Mouse (Mus musculus) heart, postnatal 0 days (tissue): ENCODE data around the gene Nup107. TPM values are rescaled to one million over a fixed set of nuclear protein-coding genes. Genes with fewer than 3 reads are reported as not detected.
A peak's percentile ranks its signal among the peaks of the same experiment; 100 is the strongest.

Source experiments
- ATAC-seq: fragments of 200-750 bp; cut with Nextera tagmentation; 2 replicates; pipeline ENCODE4 v1.8.0; 2017; ENCODE audit warnings: low read depth, moderate number of reproducible peaks, moderate library complexity; ENCODE audit not compliant: insufficient read depth
- DNase-seq: peaks from one replicate; pipeline ENCODE4 v3.0.0-alpha.2; 2016; ENCODE audit warnings: low spot score
- H3K27ac ChIP-seq: fragments of 300-500 bp; sonication (generic); 2 replicates; pipeline ENCODE4 v1.5.1; 2014; ENCODE audit warnings: low read depth, mild to moderate bottlenecking
- H3K27me3 ChIP-seq: fragments of 300-500 bp; sonication (generic); 2 replicates; pipeline ENCODE4 v1.6.1; 2014; ENCODE audit warnings: low read length, mixed read lengths; ENCODE audit not compliant: control insufficient read depth, insufficient read depth
- H3K36me3 ChIP-seq: fragments of 300-500 bp; sonication (generic); replicated peaks from 2 replicates; pipeline ENCODE4 v1.6.1; 2014; ENCODE audit warnings: low read length, mixed read lengths; ENCODE audit not compliant: control insufficient read depth, insufficient read depth
- H3K4me1 ChIP-seq: fragments of 300-500 bp; sonication (generic); 2 replicates; pipeline ENCODE4 v1.6.1; 2014; ENCODE audit warnings: antibody characterized with exemption; ENCODE audit not compliant: control insufficient read depth, insufficient read depth
- H3K4me2 ChIP-seq: fragments of 300-500 bp; sonication (generic); 2 replicates; pipeline ENCODE4 v1.6.1; 2014; ENCODE audit warnings: low read depth, mild to moderate bottlenecking, low read length, moderate library complexity
- H3K4me3 ChIP-seq: fragments of 300-500 bp; sonication (generic); 2 replicates; pipeline ENCODE4 v1.5.1; 2014; ENCODE audit warnings: low read depth, low read length
- H3K9ac ChIP-seq: fragments of 300-500 bp; sonication (generic); replicated peaks from 2 replicates; pipeline ENCODE4 v1.6.1; 2014; ENCODE audit warnings: low read depth, low read length, mixed read lengths
- H3K9me3 ChIP-seq: fragments of 300-500 bp; sonication (generic); replicated peaks from 2 replicates; pipeline ENCODE4 v1.6.1; 2016; ENCODE audit warnings: low read length; ENCODE audit not compliant: control insufficient read depth
- CTCF ChIP-seq: IDR thresholded peaks from 2 replicates; pipeline ENCODE4 v1.5.1; 2016; ENCODE audit warnings: antibody characterized with exemption, control low read depth, low read depth
- EP300 ChIP-seq: IDR thresholded peaks from 2 replicates; pipeline ENCODE4 v1.6.1; 2016; ENCODE audit warnings: antibody characterized with exemption, low read depth
- WGBS: fragments of 180-500 bp; shearing (Covaris S2); extraction: QIAGEN DNeasy Blood & Tissue Kit; methylation state at CpG from one replicate; pipeline ENCODE4 v1.1.7; 2014; 5-methylcytosine and 5-hydroxymethylcytosine counted together
- polyA plus RNA-seq: library from polyadenylated mRNA; unstranded; fragments of >200 nt; fragmentation: Nextera tagmentation; extraction: Ambion mirVana; gene quantifications from 2 replicates; pipeline ENCODE4 v1.2.1, GENCODE M21; 2015
- total RNA-seq: library from RNA; depleted of rRNA; stranded (reverse); fragments of >200 nt; gene quantifications from 2 replicates; pipeline ENCODE4 v1.2.3, GENCODE M21; 2014; ENCODE audit warnings: low replicate concordance; rRNA removed

Nup107 gene
- 11.4 and 23.6 TPM in 2 replicates for total RNA-seq
- polyA plus RNA-seq: 18.6 and 19.1 TPM in 2 replicates

DNA sequence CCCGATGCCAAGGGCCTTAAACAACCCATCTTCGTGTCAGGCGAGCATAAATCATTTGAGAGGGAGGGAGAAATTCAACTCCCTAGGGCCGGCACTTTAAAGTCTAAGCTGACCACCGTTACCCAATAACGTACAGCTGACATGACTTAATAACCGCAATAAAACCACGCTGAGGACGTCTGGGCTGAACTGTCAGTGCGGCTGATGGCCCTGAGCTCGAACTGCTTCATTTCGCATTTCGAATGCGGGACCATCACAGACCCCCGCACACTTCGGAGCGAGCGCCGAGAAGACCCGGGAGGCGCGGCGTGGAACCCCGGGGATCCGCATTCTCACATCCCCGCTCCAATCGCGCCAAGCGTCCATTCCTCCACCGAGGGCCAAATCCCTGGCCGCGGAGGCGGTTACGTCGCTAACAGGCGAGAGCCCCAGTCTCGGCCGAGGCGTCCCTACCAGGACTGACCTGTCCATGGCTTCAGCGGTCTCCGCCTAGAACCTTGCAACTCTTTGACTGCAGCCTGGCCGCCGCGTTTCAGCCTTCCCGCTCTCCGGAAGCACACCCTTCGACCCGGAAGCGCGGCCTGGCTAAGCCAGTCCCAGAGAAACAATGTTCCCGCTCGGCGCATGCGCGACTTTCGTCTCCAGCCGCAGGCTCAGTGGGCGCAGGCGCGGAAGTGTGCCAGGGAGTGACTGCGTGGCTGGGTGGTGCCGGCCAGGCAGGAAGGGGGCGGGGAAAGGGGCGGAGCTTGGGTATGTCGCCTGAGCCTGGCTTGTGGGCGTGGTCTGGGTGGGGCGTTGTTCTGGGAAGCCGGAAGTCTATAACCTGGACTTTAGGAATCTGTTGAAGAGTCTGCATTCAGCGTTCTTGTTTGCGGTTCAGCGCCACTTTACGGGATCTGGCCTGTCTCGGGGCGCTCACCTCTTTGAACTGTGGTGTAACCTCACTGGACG lies at the start of gene Nup107:
Nup107 (minus strand) TSS at position 565 of the 951 bp plus-strand sequence.
- peak within 1 kb of the TSS; percentile 84 for H3K9ac ChIP-seq
- H3K4me2 ChIP-seq: peak within 1 kb of the TSS; percentile 98
- peak within 1 kb of the TSS; percentile 85 for H3K27ac ChIP-seq
- no peaks in the 10 kb centered on the region for H3K27me3 ChIP-seq
- TF ChIP-seq EP300: no peak
- TF ChIP-seq CTCF: no peak
- DNase-seq (peak; percentile 99), ATAC-seq (peak; percentile 98)
- under 1% methylated on average over 75 of the region's 75 CpGs for WGBS
- H3K9me3 ChIP-seq: 0 out of 2 replicates have a peak, but pooled peaks cover 5% of the 10 kb centered on the region
- peaks cover 15% of the 10 kb centered on the region for H3K4me1 ChIP-seq
- peak within 1 kb of the TSS; percentile 96 for H3K4me3 ChIP-seq
- H3K36me3 ChIP-seq: peaks cover 7% of the 10 kb centered on the region

GRCm38 (mm10) chr10:117841765-117842164 lies 49.3 kb upstream of the Nup107 start:
- ATAC-seq: no peak
- no peak overlapping the region for H3K4me2 ChIP-seq
- WGBS: 76% methylated on average over 1 of the region's 1 CpGs
- peaks cover 42% of the 10 kb centered on the region for H3K4me1 ChIP-seq
- H3K27me3 ChIP-seq: no peaks in the 10 kb centered on the region
- H3K27ac ChIP-seq: no peak overlapping the region
- no peak for DNase-seq
- no peak for TF ChIP-seq EP300
- H3K9ac ChIP-seq: no peak overlapping the region
- H3K36me3 ChIP-seq: no peaks in the 10 kb centered on the region
- H3K4me3 ChIP-seq: no peak overlapping the region
- no peaks in the 10 kb centered on the region for H3K9me3 ChIP-seq

DNA sequence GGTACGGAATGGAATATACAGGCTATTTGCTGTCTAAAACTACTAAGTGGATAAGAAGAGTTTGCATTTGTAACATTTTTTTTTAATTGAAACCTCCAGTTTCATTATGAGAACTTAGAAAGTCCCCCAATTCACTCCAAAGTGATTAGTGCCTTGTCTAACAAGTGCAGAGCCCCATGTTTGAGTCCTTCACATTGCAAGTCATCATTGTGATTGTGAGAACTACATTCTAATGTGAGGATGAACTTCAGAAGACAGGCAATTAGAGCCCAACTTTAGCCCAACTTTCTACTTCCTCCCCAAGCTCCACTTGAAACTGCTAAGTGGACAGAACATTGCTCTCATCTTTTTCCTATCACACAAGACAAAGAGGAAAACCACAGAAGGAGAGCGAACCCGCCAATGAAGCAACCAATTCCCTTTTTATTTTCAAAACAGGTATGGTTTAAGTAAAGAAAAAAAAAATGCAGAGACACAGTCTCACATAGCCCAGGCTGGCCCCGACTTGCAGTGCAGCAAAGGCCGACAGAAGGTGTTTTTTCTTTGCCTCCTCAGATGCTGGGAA lies 48.0 kb upstream of the Nup107 start:
- Histone ChIP-seq H3K9me3 (no peaks in the 10 kb centered on the region), H3K27ac (no peak overlapping the region), H3K36me3 (no peaks in the 10 kb centered on the region), H3K4me1 (peaks cover 39% of the 10 kb centered on the region), H3K4me3 (no peak overlapping the region), H3K4me2 (no peak overlapping the region), H3K27me3 (no peaks in the 10 kb centered on the region), H3K9ac (no peak overlapping the region)
- TF ChIP-seq CTCF (no peak), EP300 (no peak)
- DNase-seq (no peak), ATAC-seq (no peak)
- WGBS: 76% methylated on average over 5 of the region's 5 CpGs

- TF ChIP-seq EP300 (no peak), CTCF (no peak)
- Histone ChIP-seq H3K9ac (no peak overlapping the region), H3K27me3 (no peaks in the 10 kb centered on the region), H3K9me3 (no peaks in the 10 kb centered on the region), H3K27ac (no peak overlapping the region), H3K36me3 (no peaks in the 10 kb centered on the region), H3K4me3 (no peak overlapping the region), H3K4me2 (no peak overlapping the region), H3K4me1 (peaks cover 41% of the 10 kb centered on the region)
- WGBS: 73% methylated on average over 3 of the region's 3 CpGs
- no peak for ATAC-seq
- no peak for DNase-seq
Observed at GRCm38 (mm10) chr10:117839737-117840136, 47.2 kb upstream of the Nup107 start.

GRCm38 (mm10) chr10:117838924-117839323 lies 46.4 kb upstream of the Nup107 start:
- Histone ChIP-seq H3K4me3 (no peak overlapping the region), H3K36me3 (no peaks in the 10 kb centered on the region), H3K4me1 (peaks cover 36% of the 10 kb centered on the region), H3K9ac (no peak overlapping the region), H3K4me2 (no peak overlapping the region), H3K27ac (no peak overlapping the region), H3K9me3 (no peaks in the 10 kb centered on the region), H3K27me3 (no peaks in the 10 kb centered on the region)
- DNase-seq: no peak
- TF ChIP-seq CTCF (peak; percentile 20; the same call in 1 of the 2 replicates), EP300 (no peak)
- WGBS: 87% methylated on average over 3 of the region's 3 CpGs
- no peak for ATAC-seq
